Mouse (Mus musculus) testis, adult 2 months (tissue): ENCODE data around the gene Plcb4.

ENCODE experiments used
- CTCF ChIP-seq: fragments of 200-500 bp; IDR thresholded peaks from 2 replicates; pipeline ENCODE4 v1.5.1; 2012; ENCODE audit warnings: low read depth, mild to moderate bottlenecking, inconsistent platforms, low read length, moderate library complexity; ENCODE audit not compliant: control insufficient read depth, insufficient read depth, insufficient replicate concordance
- POLR2A ChIP-seq: fragments of 200-500 bp; IDR thresholded peaks from 2 replicates; pipeline ENCODE4 v1.6.1; 2012; ENCODE audit warnings: low read depth, mild to moderate bottlenecking, inconsistent platforms, low read length, moderate library complexity; ENCODE audit not compliant: control insufficient read depth

DNA sequence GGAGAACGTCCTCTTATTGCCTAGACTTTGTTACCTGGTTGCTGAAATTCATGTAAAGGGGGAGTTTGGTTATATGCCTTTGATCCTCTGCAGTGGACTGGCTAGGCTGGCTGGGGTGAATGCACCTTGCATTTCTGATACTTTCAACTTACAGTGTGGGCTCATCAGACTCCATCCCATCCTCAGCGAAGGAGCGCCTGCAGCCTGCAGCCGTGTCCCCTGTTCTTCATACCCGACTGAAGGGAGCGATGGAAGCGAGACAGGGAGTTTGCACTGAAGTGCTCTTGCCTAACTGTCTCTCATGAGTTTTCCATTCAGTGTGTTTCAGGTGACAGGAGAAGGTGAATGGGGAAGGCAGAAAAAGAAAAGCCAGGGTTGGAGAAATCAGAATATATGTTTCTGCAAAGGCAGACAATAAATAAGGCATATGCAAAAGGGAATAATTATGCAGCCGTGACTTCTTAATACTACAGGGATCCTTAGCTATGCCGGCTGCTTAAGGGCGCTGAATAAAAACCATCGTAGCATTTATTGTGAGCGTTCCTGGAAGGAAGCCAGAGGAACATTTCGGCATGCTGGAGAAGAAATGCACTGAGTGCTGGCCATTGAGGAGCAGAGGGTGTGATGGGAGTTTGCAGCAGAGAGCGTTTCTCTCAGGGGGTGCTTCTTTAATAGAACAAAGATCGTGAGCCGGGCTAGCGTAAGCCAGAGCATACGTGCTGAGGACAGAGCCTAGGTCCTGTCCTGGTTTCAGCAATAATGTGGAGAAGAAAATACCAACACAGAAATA, 338.7 kb downstream of the Plcb4 start:
- TF ChIP-seq POLR2A (no peak), CTCF (no peak)
